Mouse (Mus musculus) megakaryocyte progenitor cell, adult 5-6 weeks (primary cell): ENCODE measurements at regions not wholly inside any gene's neighbourhood (a gene's known extent, or its start where the extent isn't known, plus 50 kb on each side); places are given as distances from the start of the nearest gene placed in this dataset.

Source experiments
- ATAC-seq: replicated peaks from 2 replicates; pipeline ENCODE4 v1.8.0; 2016; ENCODE audit warnings: mild to moderate bottlenecking, moderate TSS enrichment, inconsistent platforms; ENCODE audit not compliant: poor library complexity

DNA sequence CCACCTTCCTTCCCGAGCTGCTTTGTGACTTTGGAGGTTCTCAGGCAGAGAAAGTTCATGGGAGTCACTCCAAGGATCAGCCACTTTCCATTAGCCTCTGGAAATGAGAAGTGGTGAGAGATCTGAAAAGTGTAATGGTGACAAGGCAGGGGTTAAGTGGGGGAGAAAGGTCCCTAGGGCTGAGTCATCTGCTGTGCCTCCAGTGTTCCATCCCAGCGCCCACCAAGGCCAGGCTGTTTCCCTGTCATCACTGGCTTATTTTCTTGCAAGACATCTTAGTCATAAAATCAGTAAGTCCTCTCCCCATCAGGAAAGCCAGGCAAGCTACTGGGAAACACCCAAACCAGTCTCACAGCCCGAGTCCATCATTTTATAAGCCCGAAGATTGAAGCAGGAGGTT is 717.3 kb downstream of the Gm826 start:
- ATAC-seq = no peak

DNA sequence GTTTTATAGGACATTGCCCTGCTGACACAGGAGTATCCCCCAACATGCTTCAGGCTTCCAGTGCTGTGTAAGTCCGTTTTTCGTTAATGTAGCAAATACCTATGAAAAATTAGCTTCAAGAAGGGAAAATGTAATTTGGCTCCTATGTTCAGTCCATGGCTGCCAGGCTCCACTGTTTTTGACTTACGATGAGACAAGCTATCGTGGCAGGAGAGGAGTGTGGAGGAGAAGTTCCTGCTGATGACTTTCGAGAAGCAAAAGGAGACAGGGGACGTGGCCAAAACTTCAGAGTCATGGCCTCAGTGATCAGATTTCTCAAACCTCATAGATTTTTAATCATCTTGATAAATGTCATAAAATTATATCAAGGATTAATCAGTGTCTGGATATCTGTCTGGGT is 712.7 kb downstream of the Gm826 start:
- no peak for ATAC-seq

DNA sequence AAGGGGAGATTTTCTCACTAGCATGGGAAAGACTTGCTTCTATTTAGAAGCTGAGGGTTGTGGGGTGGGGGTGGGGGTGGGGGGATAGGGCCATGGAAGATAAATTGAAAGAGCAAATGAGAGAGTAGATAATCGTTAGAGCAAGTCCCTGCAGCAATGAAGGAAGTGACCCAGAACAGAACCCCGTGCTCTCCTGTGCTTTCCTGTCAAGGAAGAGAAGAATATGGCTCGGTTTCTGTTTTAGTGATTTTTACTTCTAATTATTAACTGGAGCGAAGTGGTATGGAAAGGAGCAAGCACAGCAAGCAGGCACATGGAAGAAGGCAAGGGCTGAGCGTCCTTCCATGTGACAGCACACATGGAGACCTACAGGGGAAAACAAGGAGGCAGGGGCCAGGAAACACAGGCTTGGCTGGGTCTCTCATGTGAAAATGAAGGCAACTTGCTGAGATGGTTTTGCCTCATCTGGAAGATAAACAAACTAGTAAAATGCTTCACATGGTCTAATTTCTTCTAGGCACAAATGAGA is 711.8 kb downstream of the Gm826 start:
- ATAC-seq = no peak

- no peak for ATAC-seq
These were observed 708.7 kb downstream of the Gm826 start for GRCm38 (mm10) chr2:159625306-159625705.

- no peak for ATAC-seq
These were observed 688.1 kb downstream of the Gm826 start for GRCm38 (mm10) chr2:159645861-159646260.

- ATAC-seq = no peak
These were observed 687.4 kb downstream of the Gm826 start for GRCm38 (mm10) chr2:159646595-159646994.

- no peak for ATAC-seq
These were observed 681.7 kb downstream of the Gm826 start for GRCm38 (mm10) chr2:159652243-159652642.

GRCm38 (mm10) chr2:159676845-159677244 is 657.1 kb downstream of the Gm826 start:
- ATAC-seq = no peak

GRCm38 (mm10) chr2:159680641-159681040 is 653.3 kb downstream of the Gm826 start:
- ATAC-seq = no peak

DNA sequence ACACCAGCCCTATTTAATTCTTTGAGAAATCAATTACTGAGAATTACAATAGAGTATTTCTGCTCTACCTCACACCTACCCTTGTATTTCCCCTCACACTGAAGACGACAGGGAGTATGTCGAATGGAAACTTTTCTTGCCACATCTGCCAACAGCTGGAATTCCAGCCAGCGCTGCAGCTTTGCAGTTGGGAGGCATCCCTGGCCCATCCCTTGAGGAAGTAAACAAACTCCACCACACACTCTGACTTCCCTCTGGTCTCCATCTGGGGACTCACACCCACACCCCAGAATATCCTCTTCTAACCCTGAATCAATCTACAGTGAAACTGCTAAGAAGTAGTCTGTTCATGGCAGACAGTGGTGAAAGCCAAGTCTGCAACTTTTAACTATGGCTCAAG is 630.9 kb downstream of the Gm826 start:
- no peak for ATAC-seq

- no peak for ATAC-seq
These were observed 625.8 kb downstream of the Gm826 start for GRCm38 (mm10) chr2:159708141-159708540.

- no peak for ATAC-seq
These were observed 619.3 kb downstream of the Gm826 start for GRCm38 (mm10) chr2:159714633-159715032.

DNA sequence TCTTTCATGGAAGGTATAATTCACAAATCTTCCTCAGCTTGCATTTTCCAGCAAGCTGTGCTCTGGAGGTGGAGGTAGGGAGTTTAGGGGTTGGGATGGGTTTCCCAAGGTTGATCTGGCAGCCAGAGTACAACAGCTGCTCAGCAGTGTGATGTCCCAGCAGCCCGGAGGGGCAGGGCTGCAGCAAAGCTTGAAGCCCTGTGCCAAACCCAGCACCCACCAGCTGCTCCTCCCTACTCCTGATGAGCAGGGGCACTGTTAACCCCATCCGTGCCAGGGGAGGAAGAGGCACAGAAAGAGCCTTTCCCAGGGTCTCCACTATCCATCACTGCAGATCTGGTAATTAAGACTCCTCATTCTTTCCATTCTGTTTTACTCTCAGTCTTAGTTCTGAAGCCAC is 615.2 kb downstream of the Gm826 start:
- no peak for ATAC-seq

DNA sequence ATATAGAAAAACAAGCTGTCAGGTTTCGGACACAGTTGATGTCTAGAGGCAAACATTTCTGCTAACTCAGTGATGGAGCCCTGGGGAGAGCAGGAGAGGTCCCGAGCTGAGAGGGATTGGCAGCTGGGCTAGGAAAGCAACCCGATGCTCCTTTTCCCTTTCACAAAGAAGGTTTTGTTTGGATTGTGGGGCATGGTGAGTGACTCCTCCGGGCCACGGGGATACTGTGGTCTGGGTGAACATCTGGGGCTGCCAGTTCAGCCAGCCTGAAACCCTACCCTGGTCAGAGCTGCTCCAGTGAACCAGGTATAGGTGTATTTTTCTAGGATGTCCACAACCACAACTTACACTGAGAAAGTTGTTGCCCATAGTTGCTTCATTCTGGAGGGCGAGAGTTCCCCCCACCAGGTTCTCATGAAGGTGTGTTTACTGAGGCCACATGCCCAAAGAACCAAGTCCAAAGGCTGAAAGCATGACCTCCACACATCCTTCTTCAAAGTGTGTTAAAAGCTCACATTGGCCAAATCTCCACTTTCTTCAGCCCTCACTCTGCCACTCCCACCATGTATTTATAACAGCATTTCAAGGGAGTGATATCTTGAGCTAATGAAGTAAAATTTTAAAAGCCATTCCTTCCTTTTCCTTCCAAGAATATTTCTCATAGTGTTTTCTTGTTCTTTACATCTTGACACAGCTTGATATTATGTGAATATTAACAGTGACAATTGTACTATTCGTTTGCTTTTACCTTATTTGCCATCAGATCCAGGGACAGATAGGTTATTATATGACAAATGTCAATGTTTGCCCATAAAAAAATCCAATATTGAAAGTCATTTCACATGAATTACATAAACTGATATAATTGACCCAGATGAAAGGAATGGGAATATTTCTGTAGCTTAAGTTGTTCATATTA is 608.5 kb downstream of the Gm826 start:
- no peak for ATAC-seq

DNA sequence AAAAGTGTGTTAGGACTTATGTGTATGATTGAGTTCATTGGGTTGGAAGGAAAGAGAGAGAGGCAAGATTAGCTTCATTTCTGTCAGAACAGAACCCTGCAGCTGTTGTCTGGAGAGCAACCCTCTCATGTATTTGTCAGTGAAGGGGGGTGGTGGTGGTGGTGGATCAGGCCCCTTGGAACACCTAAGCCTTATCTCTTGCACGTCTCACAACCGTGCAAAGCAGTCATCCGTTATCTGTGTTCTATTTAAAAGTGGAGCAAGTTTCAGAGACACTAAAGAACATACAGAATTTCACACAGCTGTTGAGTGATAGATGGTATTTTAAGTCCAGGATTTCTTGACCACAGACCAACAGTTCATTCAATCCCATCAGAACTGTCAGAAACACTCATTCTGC is 604.7 kb downstream of the Gm826 start:
- ATAC-seq = no peak

- no peak for ATAC-seq
These were observed 603.7 kb downstream of the Gm826 start for GRCm38 (mm10) chr2:159730221-159730620.

DNA sequence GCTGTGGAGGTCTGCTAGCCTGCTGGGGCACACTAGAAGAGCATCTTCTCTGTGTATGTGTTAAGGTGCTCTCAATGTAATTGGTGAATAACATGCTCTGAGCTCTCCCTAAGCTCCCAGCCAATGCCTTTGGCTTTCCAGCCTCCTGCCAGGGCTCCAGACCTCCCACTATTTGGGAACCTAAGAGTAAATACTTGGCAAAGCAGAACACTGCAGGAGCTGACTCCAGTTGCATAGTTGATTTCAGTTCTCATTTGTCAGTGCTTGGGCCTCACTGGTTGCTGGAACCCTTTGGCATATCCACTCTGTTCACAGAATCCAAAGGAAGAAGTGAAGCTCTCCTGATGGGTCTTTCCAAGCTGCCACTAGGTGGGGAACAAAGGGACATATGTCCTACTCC is 602.7 kb downstream of the Gm826 start:
- ATAC-seq = no peak

GRCm38 (mm10) chr2:159732413-159732812 is 601.5 kb downstream of the Gm826 start:
- ATAC-seq = no peak

- ATAC-seq = no peak
These were observed 599.4 kb downstream of the Gm826 start for GRCm38 (mm10) chr2:159734576-159734975.

DNA sequence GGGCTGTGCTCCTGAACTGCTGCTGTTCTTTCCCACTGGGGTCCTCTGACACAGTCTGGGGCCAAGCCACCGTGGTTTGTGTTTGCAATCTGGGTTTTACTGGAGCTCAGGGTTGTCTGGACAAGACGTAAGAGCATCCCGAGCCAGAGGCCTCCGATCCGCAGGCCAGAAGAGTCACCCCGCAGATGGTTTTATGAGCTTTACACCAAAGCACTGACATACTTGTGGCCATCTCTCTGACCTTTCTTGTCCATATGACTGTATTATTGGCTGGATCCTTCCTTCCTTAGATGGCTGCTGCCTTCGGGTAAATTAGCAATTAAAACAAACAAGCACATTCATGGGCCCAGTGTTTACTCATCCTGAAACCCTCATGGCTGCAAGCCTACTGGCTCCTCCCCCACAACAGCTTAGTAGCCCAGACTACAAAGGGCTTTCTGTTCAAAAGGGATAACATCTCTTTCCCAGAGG is 578.4 kb downstream of the Gm826 start:
- no peak for ATAC-seq

GRCm38 (mm10) chr2:159760806-159761205 is 573.2 kb downstream of the Gm826 start:
- ATAC-seq = no peak

- no peak for ATAC-seq
These were observed 570.8 kb downstream of the Gm826 start for GRCm38 (mm10) chr2:159763115-159763514.
